Mouse (Mus musculus): Measurements from ENCODE around the gene Jazf1. TPM values are rescaled to one million over a fixed set of nuclear protein-coding genes. Genes with fewer than 3 reads are reported as not detected.

Gene Jazf1
- total and polyA plus RNA-seq, 3 experiments, result 0.42 to 1.7 (median 0.75) TPM

DNA sequence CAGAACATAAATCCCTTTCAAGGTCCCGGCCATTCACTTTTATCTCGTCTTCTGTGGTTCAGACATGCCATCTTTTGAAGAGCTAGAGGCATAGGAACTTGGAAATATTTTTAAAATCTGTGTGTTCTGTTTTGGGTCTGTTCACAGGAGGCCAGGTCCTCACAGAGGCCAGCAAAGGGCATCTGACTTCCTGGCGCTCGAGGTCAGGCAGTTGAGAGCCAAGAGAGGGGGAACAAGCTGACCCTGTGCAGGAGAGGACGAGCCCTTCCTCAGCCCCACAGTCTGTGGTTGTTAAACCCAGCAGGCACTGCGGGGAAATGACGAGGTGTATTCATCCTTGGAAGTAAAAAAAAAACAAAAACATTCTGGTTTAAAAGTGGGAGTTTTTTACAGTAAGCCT, 303.2 kb downstream of the Jazf1 start:
- in situ Hi-C loops (cut with MboI; ENCODE audit: low pct_ligation_motif_present, low pct_unique_long_range_greater_than_20kb, low sequenced_read_pairs), result no loop called here
- TF ChIP-seq UBTF (IDR thresholded peaks at IDR 0.05; ENCODE audit: low read depth, low read length), result no peak
- TF ChIP-seq USF1 (IDR thresholded peaks at IDR 0.05; ENCODE audit: low read depth, low read length), result no peak
- TF ChIP-seq SMC3 (IDR thresholded peaks at IDR 0.05; ENCODE audit: low read depth, low read length), result no peak
- Histone ChIP-seq H3K27me3 (replicated peaks) (no peaks in the 10 kb centered on the region), H3K9me3 (replicated peaks; ENCODE audit: low read length) (no peaks in the 10 kb centered on the region), H3K36me3 (replicated peaks in 1 of 2; ENCODE audit: control insufficient read depth in 1 of 2, insufficient read depth in 1 of 2, low read length in 1 of 2) (peaks cover 36 to 78% of the 10 kb centered on the region in 2 experiments), H3K9ac (ENCODE audit: insufficient read depth, low read depth) (no peak overlapping the region), H3K4me2 (ENCODE audit: insufficient read depth, low read depth, poor library complexity, severe bottlenecking) (no peak overlapping the region), H3K27ac (ENCODE audit: insufficient read depth, low read depth) (no peak overlapping the region), H3K4me1 (ENCODE audit: control insufficient read depth in 1 of 2, insufficient read depth in 2 of 2) (peaks cover 0 to 36% of the 10 kb centered on the region in 2 experiments; a peak in 2 of 4 replicates), H3K4me3 (replicated peaks in 1 of 3; ENCODE audit: low read depth in 2 of 3, low read length in 2 of 3, poor library complexity in 1 of 3) (no peak overlapping the region), H3K79me2 (replicated peaks; ENCODE audit: control insufficient read depth, extremely low read depth, insufficient read depth, poor library complexity, severe bottlenecking) (no peaks in the 10 kb centered on the region)
- dilution Hi-C loops (cut with MboI; ENCODE audit: extremely low pct_ligation_motif_present, extremely low pct_unique_long_range_greater_than_20kb, low sequenced_read_pairs), result no loop called here
- no peak for DNase-seq (ENCODE audit: extremely low read depth)

DNA sequence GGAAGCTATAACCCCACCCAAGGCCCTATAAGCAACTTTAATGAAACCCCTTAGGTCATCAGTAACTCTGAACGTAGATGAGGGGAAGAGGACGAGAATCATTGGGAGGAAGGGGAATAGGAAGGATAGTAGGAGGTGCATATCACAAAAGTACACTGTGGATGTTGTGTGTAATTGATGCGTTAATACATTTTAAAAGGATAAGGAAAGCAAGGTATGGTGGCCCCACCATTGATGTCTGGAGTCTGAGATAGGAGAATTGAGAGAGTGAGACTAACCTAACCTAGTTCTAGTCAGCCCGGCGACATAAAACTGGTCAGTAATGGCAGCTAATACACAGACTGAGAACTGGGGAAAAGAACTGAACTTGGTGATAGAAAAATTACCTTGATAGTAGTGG, 315.6 kb downstream of the Jazf1 start:
- Histone ChIP-seq H3K9ac (ENCODE audit: insufficient read depth, low read depth) (no peak overlapping the region), H3K79me2 (replicated peaks; ENCODE audit: control insufficient read depth, extremely low read depth, insufficient read depth, poor library complexity, severe bottlenecking) (no peaks in the 10 kb centered on the region), H3K36me3 (replicated peaks in 1 of 2; ENCODE audit: control insufficient read depth in 1 of 2, insufficient read depth in 1 of 2, low read length in 1 of 2) (peaks cover 23 to 61% of the 10 kb centered on the region in 2 experiments), H3K4me3 (replicated peaks in 1 of 3; ENCODE audit: low read depth in 2 of 3, low read length in 2 of 3, poor library complexity in 1 of 3) (no peak overlapping the region), H3K9me3 (replicated peaks; ENCODE audit: low read length) (no peaks in the 10 kb centered on the region), H3K27me3 (replicated peaks) (no peaks in the 10 kb centered on the region), H3K4me2 (ENCODE audit: insufficient read depth, low read depth, poor library complexity, severe bottlenecking) (no peak overlapping the region), H3K27ac (ENCODE audit: insufficient read depth, low read depth) (no peak overlapping the region), H3K4me1 (ENCODE audit: control insufficient read depth in 1 of 2, insufficient read depth in 2 of 2) (peaks cover 0 to 14% of the 10 kb centered on the region in 2 experiments; a peak in 2 of 4 replicates)
- TF ChIP-seq IRF4 (IDR thresholded peaks at IDR 0.05; ENCODE audit: low read depth, low read length) (no peak), PAX5 (IDR thresholded peaks at IDR 0.05; ENCODE audit: low read length) (no peak), NRF1 (IDR thresholded peaks at IDR 0.05; ENCODE audit: low read depth, low read length) (no peak), SIN3A (IDR thresholded peaks at IDR 0.05; ENCODE audit: low read length) (no peak), POLR2A (IDR thresholded peaks at IDR 0.05; ENCODE audit: low read depth, low read length) (no peak), HCFC1 (IDR thresholded peaks at IDR 0.05; ENCODE audit: low read depth, low read length) (no peak), BHLHE40 (IDR thresholded peaks at IDR 0.05; ENCODE audit: low read depth, low read length) (no peak), POLR2AphosphoS2 (IDR thresholded peaks at IDR 0.05; ENCODE audit: low read depth, low read length) (no peak), ZKSCAN1 (IDR thresholded peaks at IDR 0.05; ENCODE audit: borderline replicate concordance, low read depth, low read length) (no peak), JUN (IDR thresholded peaks at IDR 0.05; ENCODE audit: insufficient read depth, low read depth, low read length) (no peak), CHD2 (IDR thresholded peaks at IDR 0.05; ENCODE audit: low read length) (no peak), TCF12 (IDR thresholded peaks at IDR 0.05; ENCODE audit: low read depth, low read length) (no peak), RCOR1 (conservative IDR thresholded peaks at IDR 0.05; ENCODE audit: low read depth, low read length) (no peak), CTCF (conservative IDR thresholded peaks at IDR 0.05 in 1 of 2, IDR thresholded peaks at IDR 0.05 in 1 of 2; ENCODE audit: low read depth in 2 of 2, low read length in 2 of 2) (no peak), NELFE (IDR thresholded peaks at IDR 0.05; ENCODE audit: low read depth, low read length) (no peak), MXI1 (IDR thresholded peaks at IDR 0.05; ENCODE audit: low read depth, low read length) (no peak), E2F4 (IDR thresholded peaks at IDR 0.05; ENCODE audit: insufficient replicate concordance, low read depth, low read length) (no peak), CHD1 (IDR thresholded peaks at IDR 0.05; ENCODE audit: low read depth, low read length) (no peak), ELF1 (IDR thresholded peaks at IDR 0.05; ENCODE audit: low read depth, low read length) (no peak)
- dilution Hi-C loops (cut with MboI; ENCODE audit: extremely low pct_ligation_motif_present, extremely low pct_unique_long_range_greater_than_20kb, low sequenced_read_pairs) (no loop called here), in situ Hi-C loops (cut with MboI; ENCODE audit: low pct_ligation_motif_present, low pct_unique_long_range_greater_than_20kb, low sequenced_read_pairs) (no loop called here)
- no peak for DNase-seq (ENCODE audit: extremely low read depth)
